Mouse (Mus musculus): ENCODE measurements around the gene Ccdc107.

The Ccdc107 gene

GRCm38 (mm10) chr4:43512653-43513052 is 20.0 kb downstream of the Ccdc107 start:
- DNase-seq (ENCODE audit: low spot score in 2 of 2), result no peak

- DNase-seq (ENCODE audit: low spot score in 2 of 2), result no peak
Measured at GRCm38 (mm10) chr4:43513300-43513699, 20.6 kb downstream of the Ccdc107 start.

DNA sequence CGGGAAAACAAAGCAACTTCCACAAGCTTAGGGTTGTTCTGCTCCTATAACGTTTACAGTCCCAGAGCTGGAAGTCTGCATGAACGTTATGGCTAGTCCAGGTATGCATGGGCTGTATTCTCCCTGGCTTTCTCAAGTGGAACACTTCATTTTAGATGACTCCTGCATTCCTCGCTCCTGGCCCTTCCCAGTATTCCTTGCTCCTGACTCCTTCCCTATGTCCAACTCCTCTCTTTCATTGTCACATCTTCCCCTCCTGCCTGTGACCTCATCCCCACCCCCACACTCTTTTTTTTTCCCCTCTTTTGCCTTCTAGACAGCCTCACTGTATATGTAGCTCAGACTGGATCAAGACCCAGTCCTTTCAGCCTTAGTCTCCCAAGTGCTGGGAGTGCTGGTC is 21.1 kb downstream of the Ccdc107 start:
- no peak for DNase-seq (ENCODE audit: low spot score in 2 of 2)

- no peak for DNase-seq (ENCODE audit: low spot score in 2 of 2)
Measured at GRCm38 (mm10) chr4:43515764-43516708, 23.3 kb downstream of the Ccdc107 start.

- no peak for DNase-seq (ENCODE audit: low spot score in 2 of 2)
Measured at GRCm38 (mm10) chr4:43519551-43519950, 26.9 kb downstream of the Ccdc107 start.

- peak; percentile 86 to 89 for DNase-seq (ENCODE audit: low spot score in 2 of 2)
Measured at GRCm38 (mm10) chr4:43519956-43520355, 27.3 kb downstream of the Ccdc107 start.

DNA sequence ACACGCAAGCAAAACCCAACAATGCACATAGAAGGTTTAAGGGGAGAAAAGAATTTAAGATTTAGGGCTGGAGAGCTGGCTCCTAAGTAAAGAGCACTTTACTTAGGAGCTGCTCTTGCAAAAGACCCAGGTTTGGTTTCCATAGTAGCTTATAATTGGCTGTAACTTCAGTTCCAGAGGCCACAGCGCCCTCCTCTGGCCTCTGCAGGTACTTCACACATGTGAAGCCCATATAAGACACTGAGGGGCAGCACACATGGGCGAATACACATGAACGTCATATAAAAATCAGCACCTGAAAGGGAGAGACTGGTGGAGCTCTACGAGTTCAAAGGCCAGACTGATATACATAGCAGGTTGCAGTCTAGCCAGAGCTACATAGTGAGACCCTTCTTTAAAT is 35.2 kb downstream of the Ccdc107 start:
- DNase-seq (ENCODE audit: low spot score in 2 of 2), result no peak

GRCm38 (mm10) chr4:43528487-43528886 is 35.8 kb downstream of the Ccdc107 start:
- DNase-seq (ENCODE audit: low spot score in 2 of 2), result no peak

GRCm38 (mm10) chr4:43530081-43530501 is 37.4 kb downstream of the Ccdc107 start:
- no peak for DNase-seq (ENCODE audit: low spot score in 2 of 2)

DNA sequence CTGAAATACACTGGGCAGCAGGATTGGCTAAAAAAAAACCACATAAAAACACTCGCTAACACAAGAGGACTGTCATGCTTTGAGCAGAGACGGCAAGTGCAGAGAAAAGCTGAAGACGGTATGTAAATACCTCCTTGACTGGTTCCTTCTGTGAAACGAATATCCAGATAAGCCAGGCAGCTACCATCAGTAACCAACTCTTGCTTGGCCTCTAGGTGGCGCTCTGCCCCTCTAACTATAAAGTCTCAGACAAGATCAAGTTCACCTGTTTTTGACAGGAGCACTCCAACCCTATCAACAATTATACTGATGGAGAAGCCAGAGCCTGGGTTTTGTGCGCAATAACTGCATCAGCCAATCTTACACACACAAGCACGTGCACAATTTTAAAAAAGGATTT is 37.9 kb downstream of the Ccdc107 start:
- DNase-seq (ENCODE audit: low spot score in 2 of 2), result peak in 1 of 2 experiments; percentile 70

- DNase-seq (ENCODE audit: low spot score in 2 of 2), result no peak
Measured at GRCm38 (mm10) chr4:43533270-43533669, 40.6 kb downstream of the Ccdc107 start.

GRCm38 (mm10) chr4:43535628-43536027 is 42.9 kb downstream of the Ccdc107 start:
- DNase-seq (ENCODE audit: low spot score in 2 of 2), result no peak

DNA sequence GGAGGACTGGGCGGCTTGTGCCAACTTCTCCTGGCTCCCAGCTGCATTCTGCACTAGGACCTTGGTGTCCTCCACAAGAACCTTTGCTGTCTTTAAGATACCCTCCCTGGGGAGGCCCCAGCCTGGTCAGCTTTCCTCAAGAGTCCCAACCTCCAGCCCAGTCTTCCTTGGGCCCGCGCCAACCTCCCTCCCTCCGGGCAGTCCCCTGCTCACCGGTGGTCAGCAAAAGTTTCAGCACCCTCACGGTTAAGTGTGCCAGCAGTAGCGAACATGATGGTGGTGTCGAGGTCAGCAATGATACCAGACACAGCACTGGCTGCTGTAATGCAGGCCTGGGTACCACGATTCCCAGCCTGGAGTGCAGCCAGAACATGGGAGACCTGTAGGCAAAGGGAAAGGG is 43.3 kb downstream of the Ccdc107 start:
- DNase-seq (ENCODE audit: low spot score in 2 of 2), result no peak

DNA sequence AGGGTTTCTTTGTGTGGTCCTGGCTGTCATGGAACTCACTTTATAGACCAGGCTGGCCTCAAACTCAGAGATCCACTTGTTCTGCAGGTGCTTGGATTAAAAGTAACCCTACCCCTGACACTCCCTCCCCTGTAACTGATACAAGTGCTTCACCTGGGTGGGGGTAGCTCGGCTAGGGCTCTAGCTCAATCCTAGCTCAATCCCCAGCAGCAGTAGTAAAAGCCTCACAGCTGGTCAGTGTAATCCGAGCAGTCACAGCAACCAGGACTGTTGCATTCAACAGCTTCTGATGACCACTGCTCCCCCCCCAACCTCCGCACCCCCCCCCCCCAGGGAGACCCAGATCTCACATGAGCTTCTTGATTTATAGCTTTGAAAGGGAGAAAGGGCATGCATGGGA is 49.3 kb downstream of the Ccdc107 start:
- DNase-seq (ENCODE audit: low spot score in 2 of 2), result no peak
